Comparison of ENCODE assay signal across 21 mouse cellular contexts in genomic region chr15:92757085-92757903, GRCm38 (mm10).
DNase-seq lines count a peak whose midpoint lies in the region; ATAC-seq lines count a peak whose summit lies in the region.
"Had no signal": no experiment of that assay in that cellular context is flagged by ENCODE, and none has a peak within 500 bp of the region (broad histone marks: within the 10 kb centered on the region; RNA-seq: fewer than 3 reads in every experiment).

No protein-coding gene starts in this region.

- ATAC-seq in forebrain, embryonic 16.5 days, result no peak
- ATAC-seq in midbrain, embryonic 13.5 days, result peak; percentile 79

- H3K4me3 ChIP-seq in forebrain, embryonic 10.5 days, result no peak overlapping the region; the same call in 1 of the 2 replicates
- no peak overlapping the region for H3K4me3 ChIP-seq in forebrain, embryonic 16.5 days (replicated peaks; ENCODE audit: low read length)
- H3K4me3 ChIP-seq in midbrain, embryonic 13.5 days (replicated peaks), result no peak overlapping the region
- H3K4me3 ChIP-seq: limb, embryonic 10.5 days; liver, embryonic 15.5 days; lung, embryonic 15.5 days; megakaryocyte, embryonic 14.5 days; neural tube, embryonic 12.5 days had no signal

- 0 out of 2 replicates have a peak overlapping the region, but pooled peaks have one; percentile 30 for H3K27ac ChIP-seq in forebrain, embryonic 10.5 days
- no peak overlapping the region for H3K27ac ChIP-seq in forebrain, embryonic 16.5 days (ENCODE audit: low read length)
- peak overlapping the region; percentile 14; the same call in 1 of the 2 replicates for H3K27ac ChIP-seq in midbrain, embryonic 13.5 days
- H3K27ac ChIP-seq: limb, embryonic 10.5 days; liver, embryonic 15.5 days; lung, embryonic 15.5 days; neural tube, embryonic 12.5 days had no signal

- peaks cover 23% of the 10 kb centered on the region for H3K4me1 ChIP-seq in forebrain, embryonic 10.5 days
- H3K4me1 ChIP-seq in forebrain, embryonic 16.5 days (replicated peaks; ENCODE audit: control insufficient read depth, insufficient read depth, low read length), result peaks cover 7% of the 10 kb centered on the region
- H3K4me1 ChIP-seq in midbrain, embryonic 13.5 days (replicated peaks), result peaks cover 8% of the 10 kb centered on the region; the same call in 1 of the 2 replicates
- H3K4me1 ChIP-seq: liver, embryonic 15.5 days; lung, embryonic 15.5 days; megakaryocyte, embryonic 14.5 days; neural tube, embryonic 12.5 days had no signal

- no peak for DNase-seq in forebrain, embryonic 10.5 days (ENCODE audit: extremely low spot score, low spot score)
- peak; percentile 22 for DNase-seq in retina, embryonic 14.5 days (ENCODE audit: low spot score)
- DNase-seq in retina, postnatal 1 day, result no peak
- no peak for DNase-seq in urinary bladder, adult 2 months (ENCODE audit: low spot score)
- no peak for DNase-seq in kidney, adult 8-10 months
- DNase-seq: adrenal gland, postnatal 14 days; cerebellum, adult 11 months; cerebellum, adult 9-11 months; kidney, adult 9 months; kidney, postnatal 14 days; liver; lung, postnatal 36 days; thymus, postnatal 14 days had no signal

- H3K27me3 ChIP-seq in forebrain, embryonic 10.5 days (ENCODE audit: poor library complexity, severe bottlenecking), result peaks cover 4% of the 10 kb centered on the region; the same call in 1 of the 2 replicates
- H3K27me3 ChIP-seq in forebrain, embryonic 16.5 days (replicated peaks; ENCODE audit: control insufficient read depth, insufficient read depth, low read length), result no peaks in the 10 kb centered on the region
- no peaks in the 10 kb centered on the region for H3K27me3 ChIP-seq in midbrain, embryonic 13.5 days
- H3K27me3 ChIP-seq: liver, embryonic 15.5 days; lung, embryonic 15.5 days; megakaryocyte, embryonic 14.5 days; neural tube, embryonic 12.5 days had no signal

- 25% methylated on average over 17 of the region's 17 CpGs for WGBS in forebrain, embryonic 10.5 days
- 13% methylated on average over 17 of the region's 17 CpGs for WGBS in forebrain, embryonic 16.5 days
- WGBS in midbrain, embryonic 13.5 days, result 23% methylated on average over 17 of the region's 17 CpGs

- no peak overlapping the region for H3K9ac ChIP-seq in forebrain, embryonic 16.5 days (replicated peaks; ENCODE audit: low read depth, low read length)
- H3K9ac ChIP-seq in midbrain, embryonic 13.5 days (replicated peaks), result no peak overlapping the region
- H3K9ac ChIP-seq: liver, embryonic 15.5 days; lung, embryonic 15.5 days; neural tube, embryonic 12.5 days had no signal

- 0 out of 2 replicates have a peak, but pooled peaks cover 5% of the 10 kb centered on the region for H3K9me3 ChIP-seq in forebrain, embryonic 10.5 days
- no peaks in the 10 kb centered on the region for H3K9me3 ChIP-seq in forebrain, embryonic 16.5 days (ENCODE audit: control insufficient read depth, low read length)
- H3K9me3 ChIP-seq in midbrain, embryonic 13.5 days, result no peaks in the 10 kb centered on the region
- H3K9me3 ChIP-seq: limb, embryonic 10.5 days; liver, embryonic 15.5 days; lung, embryonic 15.5 days; neural tube, embryonic 12.5 days had no signal

- H3K4me2 ChIP-seq in forebrain, embryonic 16.5 days (ENCODE audit: low read length), result no peak overlapping the region
- no peak overlapping the region for H3K4me2 ChIP-seq in midbrain, embryonic 13.5 days (replicated peaks)
- H3K4me2 ChIP-seq: heart, embryonic 11.5 days; liver, embryonic 15.5 days; lung, embryonic 15.5 days; neural tube, embryonic 12.5 days had no signal

- H3K36me3 ChIP-seq in forebrain, embryonic 10.5 days (replicated peaks), result no peaks in the 10 kb centered on the region
- H3K36me3 ChIP-seq in forebrain, embryonic 16.5 days (ENCODE audit: control insufficient read depth, insufficient read depth), result no peaks in the 10 kb centered on the region
- no peaks in the 10 kb centered on the region for H3K36me3 ChIP-seq in midbrain, embryonic 13.5 days
- H3K36me3 ChIP-seq: limb, embryonic 10.5 days; liver, embryonic 15.5 days; lung, embryonic 15.5 days; neural tube, embryonic 12.5 days had no signal
